Mouse (Mus musculus): ENCODE results near the gene Traf2. TPM values are rescaled to one million over a fixed set of nuclear protein-coding genes. Genes with fewer than 3 reads are reported as not detected.
A peak's percentile ranks its signal among the peaks of the same experiment; 100 is the strongest.

The Traf2 gene
- polyA plus RNA-seq, 1 experiment from 2014 or later, result 26.7 TPM

DNA sequence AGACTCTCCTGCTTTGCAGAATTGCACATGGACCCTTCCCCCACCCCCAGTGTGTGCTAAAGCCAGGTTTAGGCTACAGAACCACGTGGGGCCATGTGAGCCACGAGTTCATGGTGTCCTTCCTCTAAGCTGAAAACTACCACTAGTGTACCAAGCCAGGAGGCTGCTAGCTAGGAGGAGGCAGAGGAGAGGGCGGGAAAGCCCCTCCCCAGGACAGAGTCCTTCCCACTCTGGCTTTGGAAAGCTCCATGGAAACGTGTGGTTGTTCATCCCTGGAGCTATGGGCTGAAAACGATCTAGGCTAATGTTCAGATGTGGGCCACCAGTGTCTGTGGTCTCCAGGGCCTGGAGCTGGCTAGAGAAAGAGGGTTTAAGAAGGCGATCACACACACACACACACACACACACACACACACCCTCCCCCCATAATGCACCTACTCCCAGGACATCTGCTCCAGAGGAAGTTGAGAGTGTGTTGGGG lies 33.9 kb upstream of the Traf2 start:
- Histone ChIP-seq H3K36me3 (0 out of 2 replicates have a peak, but pooled peaks cover 2% of the 10 kb centered on the region), H3K27me3 (replicated peaks) (peaks cover 51% of the 10 kb centered on the region), H3K9me3 (no peaks in the 10 kb centered on the region), H3K27ac (no peak overlapping the region), H3K4me1 (replicated peaks) (peaks cover 69% of the 10 kb centered on the region), H3K4me3 (replicated peaks) (no peak overlapping the region), H3K4me2 (replicated peaks) (peak overlapping the region; percentile 82; the same call in 1 of the 2 replicates), H3K9ac (no peak overlapping the region)
- ATAC-seq, result no peak
- 27% methylated on average over 6 of the region's 6 CpGs for WGBS

DNA sequence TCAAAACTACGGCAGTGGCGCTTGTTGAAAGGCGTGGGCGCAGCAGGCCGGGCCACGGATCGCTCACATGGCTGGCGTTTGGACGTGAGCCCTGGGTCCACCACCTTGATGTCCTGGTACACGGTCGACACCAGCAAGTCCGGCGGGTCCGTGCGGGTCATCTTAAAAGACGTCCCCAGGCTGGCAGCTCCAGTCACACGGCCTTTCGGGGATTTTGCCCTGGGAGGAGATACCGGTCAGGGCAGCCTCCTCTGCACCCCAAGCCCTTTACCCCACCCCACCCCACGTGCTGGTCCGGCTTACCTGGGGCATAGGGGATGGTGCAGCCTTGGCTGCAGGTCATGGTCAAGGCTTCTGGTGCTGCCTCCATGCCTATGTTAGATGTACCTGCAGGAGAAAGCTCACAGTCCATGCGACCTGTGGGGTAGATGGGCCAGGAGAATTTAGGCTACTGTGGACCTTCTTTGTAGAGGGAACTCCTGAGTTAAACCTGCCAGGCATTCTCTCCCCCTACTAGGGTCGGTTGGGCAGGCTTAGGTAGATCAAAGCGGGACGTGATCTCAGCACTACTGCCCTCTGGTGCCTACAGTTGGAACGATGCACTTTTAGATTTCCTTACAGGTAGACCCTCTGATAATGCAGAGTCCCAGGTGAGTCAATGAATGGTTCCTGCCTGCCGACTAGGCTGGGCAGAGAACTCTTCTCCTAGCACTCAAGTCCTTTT lies 33.2 kb upstream of the Traf2 start:
- peak; percentile 30 for ATAC-seq
- peaks cover 73% of the 10 kb centered on the region for H3K4me1 ChIP-seq (replicated peaks)
- H3K4me3 ChIP-seq (replicated peaks), result peak overlapping the region; percentile 28
- peaks cover 51% of the 10 kb centered on the region for H3K27me3 ChIP-seq (replicated peaks)
- no peaks in the 10 kb centered on the region for H3K9me3 ChIP-seq
- H3K27ac ChIP-seq, result 0 out of 2 replicates have a peak overlapping the region, but pooled peaks have one; percentile 3
- no peak overlapping the region for H3K9ac ChIP-seq
- WGBS, result 3% methylated on average over 27 of the region's 27 CpGs
- peak overlapping the region; percentile 62 for H3K4me2 ChIP-seq (replicated peaks)
- H3K36me3 ChIP-seq, result no peaks in the 10 kb centered on the region

DNA sequence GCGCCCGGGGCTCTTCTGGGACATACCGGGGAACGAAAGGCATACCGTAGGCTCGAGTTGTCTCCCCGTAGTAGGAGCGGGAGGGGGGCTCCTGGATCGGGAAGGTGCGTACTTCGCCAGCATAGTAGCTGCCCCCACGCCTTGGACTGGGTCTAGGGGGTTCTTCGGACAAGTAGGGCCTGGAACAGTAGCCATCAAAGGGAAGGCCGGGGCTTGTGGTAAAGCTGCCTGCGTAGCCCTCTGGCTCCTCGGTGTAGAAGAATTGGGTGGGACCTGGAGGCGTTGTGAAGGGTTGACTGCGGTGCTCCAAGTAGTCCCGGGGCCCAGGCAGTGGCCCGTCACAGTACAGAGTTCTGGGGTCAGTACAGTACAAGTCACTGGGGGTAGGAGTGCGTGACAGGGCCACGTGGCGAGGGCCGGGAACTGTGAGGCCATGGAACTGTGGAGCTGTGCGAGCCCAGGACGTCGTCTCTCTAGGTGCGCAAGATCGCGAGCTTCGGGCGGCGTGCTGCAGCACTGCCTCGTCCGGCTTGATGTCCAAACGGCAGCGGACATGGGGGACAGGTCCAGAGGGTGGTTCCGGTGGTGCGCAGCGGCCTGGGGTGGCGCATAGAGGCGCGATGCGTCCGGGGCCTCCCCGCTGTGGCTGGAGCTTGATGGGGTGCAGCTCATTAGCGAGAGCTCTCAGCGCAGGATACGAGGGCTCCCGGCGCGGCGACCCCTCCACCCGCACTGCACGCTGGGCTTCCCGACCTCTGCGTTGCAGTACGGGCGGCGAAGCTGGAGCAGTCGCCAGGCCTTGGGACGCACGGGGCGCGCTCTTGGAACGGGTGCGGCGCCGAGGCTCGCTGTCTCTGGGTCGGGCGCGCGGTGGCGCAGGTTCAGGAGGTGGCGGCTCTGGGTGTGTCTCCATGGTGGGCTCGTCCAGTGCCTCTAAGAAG lies 32.3 kb upstream of the Traf2 start:
- Histone ChIP-seq H3K4me2 (replicated peaks) (peak overlapping the region; percentile 62), H3K9ac (peak overlapping the region; percentile 20; the same call in 1 of the 2 replicates), H3K36me3 (no peaks in the 10 kb centered on the region), H3K27ac (no peak overlapping the region), H3K9me3 (no peaks in the 10 kb centered on the region), H3K27me3 (replicated peaks) (peaks cover 51% of the 10 kb centered on the region), H3K4me3 (replicated peaks) (peak overlapping the region; percentile 28), H3K4me1 (replicated peaks) (peaks cover 73% of the 10 kb centered on the region)
- ATAC-seq, result no peak
- 7% methylated on average over 77 of the region's 77 CpGs for WGBS

DNA sequence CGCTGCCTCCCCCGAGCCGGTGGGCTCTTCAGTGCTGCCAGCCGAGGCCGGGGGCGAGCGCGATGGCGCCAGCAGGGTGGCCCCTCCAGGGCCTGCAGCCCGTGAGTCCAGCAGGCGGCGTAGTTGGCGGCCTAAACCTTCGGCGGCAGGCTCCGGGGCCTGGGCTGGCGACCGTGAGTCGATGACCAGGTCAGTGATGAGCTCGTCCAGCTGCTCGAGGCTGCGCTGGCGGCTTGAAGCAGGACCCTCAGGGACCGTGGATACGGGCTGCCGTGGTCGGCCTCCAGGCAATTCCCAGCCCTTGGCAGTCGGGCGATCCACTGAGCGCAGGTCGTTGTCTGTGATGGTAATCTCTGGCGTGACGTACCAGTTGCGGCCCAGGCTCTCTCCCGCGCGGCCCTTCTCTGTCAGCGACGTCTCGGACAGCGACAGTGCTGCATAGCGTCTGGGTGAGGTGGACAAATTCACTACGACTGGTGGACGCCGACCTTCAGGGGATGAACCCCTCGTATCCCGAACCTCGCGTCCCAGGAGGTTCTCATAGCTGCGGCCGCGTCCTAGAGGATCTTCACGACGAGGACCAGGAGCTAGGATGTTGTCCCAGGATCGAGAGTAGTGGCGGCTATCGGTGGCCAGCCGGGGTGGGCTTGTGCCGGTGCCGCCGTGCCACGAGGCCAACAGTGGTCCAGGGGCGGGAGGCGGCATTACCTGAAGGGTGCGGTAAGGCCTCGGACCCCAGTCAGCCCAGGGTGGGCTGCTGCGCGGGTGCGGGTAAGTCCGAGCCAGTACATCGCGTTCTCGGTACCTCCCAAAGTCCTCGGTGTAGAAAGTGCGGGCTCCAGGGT lies 31.4 kb upstream of the Traf2 start:
- no peaks in the 10 kb centered on the region for H3K9me3 ChIP-seq
- H3K4me3 ChIP-seq (replicated peaks), result peak overlapping the region; percentile 28
- H3K27me3 ChIP-seq (replicated peaks), result peaks cover 51% of the 10 kb centered on the region
- no peak overlapping the region for H3K27ac ChIP-seq
- peak overlapping the region; percentile 62 for H3K4me2 ChIP-seq (replicated peaks)
- H3K9ac ChIP-seq, result peak overlapping the region; percentile 26
- no peak for ATAC-seq
- H3K4me1 ChIP-seq (replicated peaks), result peaks cover 79% of the 10 kb centered on the region
- H3K36me3 ChIP-seq, result no peaks in the 10 kb centered on the region
- 12% methylated on average over 75 of the region's 75 CpGs for WGBS

DNA sequence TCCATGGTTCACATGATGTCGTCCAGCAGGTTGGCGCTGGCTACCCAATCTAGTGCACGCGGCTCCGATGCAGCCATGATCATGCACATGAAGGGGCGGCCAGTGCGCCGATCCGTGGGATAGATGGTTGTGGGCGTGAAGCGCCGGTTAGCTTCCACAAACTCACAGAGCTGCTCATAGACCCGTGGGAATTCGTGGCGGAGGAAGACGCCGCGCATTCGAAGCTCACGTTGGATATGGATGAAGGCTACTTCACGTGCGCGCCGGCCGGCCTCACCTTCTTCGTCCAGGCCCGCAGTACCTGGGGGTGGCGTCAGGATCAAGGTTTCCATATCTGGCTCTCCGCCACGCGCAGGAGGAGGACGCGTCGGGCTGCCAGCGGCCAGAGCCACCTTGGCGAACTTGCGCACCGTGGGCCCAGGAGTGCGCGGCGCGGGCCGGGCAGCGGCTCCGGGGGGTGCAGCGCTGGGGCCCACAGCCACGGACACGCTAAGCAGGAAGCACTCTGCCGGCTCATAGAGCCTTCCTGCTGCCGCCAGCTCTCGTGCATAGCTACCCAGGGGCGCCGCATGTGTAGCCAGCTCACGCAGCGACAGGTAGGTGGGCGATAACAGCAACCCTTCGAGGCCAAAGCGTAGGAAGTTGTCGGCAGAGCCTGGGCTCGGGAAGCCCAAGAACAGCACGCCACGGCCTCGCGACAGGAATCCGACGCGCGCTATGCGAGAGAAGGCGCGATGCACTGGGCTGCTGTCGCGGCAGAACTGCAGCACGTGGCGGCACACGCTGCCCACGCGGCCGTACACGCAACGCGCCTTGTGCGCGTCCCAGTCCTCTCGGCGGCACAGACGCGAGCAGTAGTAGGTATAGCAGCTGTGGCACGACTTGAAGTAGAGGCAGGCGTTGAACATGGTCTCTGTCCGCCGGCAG lies 30.5 kb upstream of the Traf2 start:
- Histone ChIP-seq H3K9me3 (no peaks in the 10 kb centered on the region), H3K4me1 (replicated peaks) (peaks cover 74% of the 10 kb centered on the region), H3K36me3 (no peaks in the 10 kb centered on the region), H3K27me3 (replicated peaks) (peaks cover 51% of the 10 kb centered on the region), H3K9ac (peak overlapping the region; percentile 26), H3K4me3 (replicated peaks) (peak overlapping the region; percentile 28), H3K4me2 (replicated peaks) (peak overlapping the region; percentile 62), H3K27ac (no peak overlapping the region)
- ATAC-seq, result no peak
- 23% methylated on average over 92 of the region's 92 CpGs for WGBS

DNA sequence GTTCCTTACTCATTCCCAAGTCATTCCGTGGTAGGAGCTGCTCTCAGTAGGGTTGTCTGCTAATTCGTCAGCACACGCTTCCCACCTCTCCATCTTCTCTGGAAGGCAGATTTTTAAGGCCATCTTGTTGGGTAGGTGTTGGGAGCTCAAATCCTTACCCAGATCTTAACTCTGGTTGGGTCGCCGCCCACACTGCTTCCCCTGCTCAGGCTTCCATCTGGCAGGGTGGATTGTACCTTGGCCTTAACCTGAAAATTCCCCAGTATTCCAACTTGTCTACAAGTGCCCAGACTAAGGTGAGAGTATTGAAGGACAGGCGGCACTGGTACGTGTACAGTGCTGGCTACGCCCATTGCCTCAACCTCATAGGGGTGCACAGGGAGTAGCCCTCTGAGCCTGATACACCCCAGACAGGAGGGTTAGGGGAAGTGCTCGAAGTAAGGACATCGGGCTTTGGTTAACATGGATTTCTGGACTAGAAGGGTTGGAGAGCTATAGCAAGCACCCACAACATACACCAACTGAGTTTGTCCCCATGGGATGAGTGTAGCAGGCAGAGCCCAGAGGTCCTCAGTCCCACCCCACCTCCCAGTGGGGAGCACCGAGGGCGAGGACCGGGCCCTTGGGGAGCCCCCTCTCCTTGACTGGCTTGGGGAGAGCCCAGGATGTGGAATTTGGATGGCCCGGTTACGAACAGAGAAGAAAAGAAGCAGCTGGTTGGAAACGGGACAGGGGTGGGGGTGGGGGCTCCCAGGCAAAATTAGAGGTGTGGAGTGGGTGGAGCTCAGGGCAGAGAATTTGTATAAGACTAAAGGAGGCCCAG lies 29.5 kb upstream of the Traf2 start:
- Histone ChIP-seq H3K9me3 (no peaks in the 10 kb centered on the region), H3K27me3 (replicated peaks) (peaks cover 51% of the 10 kb centered on the region), H3K4me3 (replicated peaks) (no peak overlapping the region), H3K4me2 (replicated peaks) (peak overlapping the region; percentile 87), H3K4me1 (replicated peaks) (peaks cover 66% of the 10 kb centered on the region), H3K27ac (peak overlapping the region; percentile 95; the same call in 1 of the 2 replicates), H3K9ac (peak overlapping the region; percentile 61; the same call in 1 of the 2 replicates), H3K36me3 (no peaks in the 10 kb centered on the region)
- 78% methylated on average over 16 of the region's 16 CpGs for WGBS
- ATAC-seq, result no peak

DNA sequence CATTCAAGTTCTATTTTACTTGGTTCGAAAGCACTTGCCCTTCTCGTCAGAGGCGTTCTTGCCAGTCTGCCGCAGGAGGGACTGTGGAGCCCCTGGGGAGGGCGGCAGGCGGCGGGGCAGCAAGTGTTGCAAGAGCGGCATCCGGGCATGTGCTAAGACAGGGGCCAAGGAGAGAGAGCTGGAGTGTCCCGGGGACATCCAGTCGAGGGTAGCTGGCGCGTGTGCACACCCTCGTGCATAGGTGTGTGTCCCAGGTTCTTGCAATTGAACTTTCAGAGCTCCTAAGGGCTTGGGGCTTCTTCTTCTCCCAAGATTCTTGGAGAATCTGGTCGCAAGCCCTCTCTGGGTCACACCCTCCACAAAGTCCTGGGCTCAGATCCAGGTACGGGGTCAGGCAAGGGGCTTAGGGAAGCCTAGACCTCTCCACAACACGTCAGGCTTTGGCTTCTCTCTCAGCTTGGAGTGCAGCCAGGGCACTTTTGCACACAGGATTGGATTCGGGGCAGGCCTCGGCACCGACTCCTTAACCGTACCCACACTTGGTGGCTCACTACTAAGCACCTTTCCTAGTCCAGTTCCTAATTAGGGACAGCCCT lies 28.8 kb upstream of the Traf2 start:
- Histone ChIP-seq H3K9ac (peak overlapping the region; percentile 61), H3K4me3 (replicated peaks) (peak overlapping the region; percentile 54), H3K27me3 (replicated peaks) (peaks cover 45% of the 10 kb centered on the region), H3K36me3 (no peaks in the 10 kb centered on the region), H3K4me1 (replicated peaks) (peaks cover 60% of the 10 kb centered on the region), H3K4me2 (replicated peaks) (peak overlapping the region; percentile 87), H3K9me3 (no peaks in the 10 kb centered on the region), H3K27ac (peak overlapping the region; percentile 95)
- 14% methylated on average over 21 of the region's 21 CpGs for WGBS
- ATAC-seq, result no peak

DNA sequence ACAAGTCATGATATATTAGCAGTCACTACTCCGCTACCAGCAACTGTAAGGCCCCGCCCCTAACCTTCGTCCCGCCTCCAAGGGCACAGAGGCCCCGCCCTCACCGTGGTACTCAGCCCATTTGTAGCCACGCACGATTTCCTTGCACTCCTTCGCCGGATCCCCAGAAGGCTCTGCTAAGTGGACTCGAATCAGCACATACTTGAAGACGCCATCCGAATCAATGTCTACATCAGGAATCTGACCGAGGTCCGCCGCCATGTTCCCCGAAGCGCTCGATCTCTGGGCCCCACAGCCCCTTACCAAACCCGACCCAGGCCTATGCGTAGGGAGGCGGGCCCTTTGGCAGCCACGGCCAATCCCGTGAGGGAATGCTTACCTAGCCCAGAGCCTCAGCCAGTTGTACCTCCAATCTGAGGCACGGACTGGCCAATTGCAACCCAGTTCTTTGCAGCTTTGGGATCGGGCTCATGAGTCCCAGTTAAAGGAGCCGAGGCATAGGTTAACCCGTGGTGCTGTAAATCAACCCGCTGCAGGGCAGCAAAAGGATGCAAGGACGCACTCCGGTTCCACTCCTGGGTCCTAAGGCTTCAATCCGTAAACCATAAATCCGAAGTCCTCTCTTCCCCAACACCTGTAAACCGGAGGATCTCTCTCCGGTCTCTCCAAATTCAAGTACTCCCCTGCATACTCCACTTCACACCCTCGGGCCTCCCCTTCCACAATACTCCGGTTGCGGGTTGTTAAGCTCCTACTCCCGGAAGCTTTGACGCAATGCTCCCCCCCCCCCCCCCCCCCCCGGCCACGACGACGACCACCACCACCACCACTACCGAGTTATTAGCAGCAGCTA lies 28.1 kb upstream of the Traf2 start, which contains the start of the genes Mamdc4 and Phpt1:
Gene Mamdc4, minus strand, starts transcription at position 267 of the 853 bp plus-strand sequence.
Gene Phpt1, minus strand, starts transcription at position 646 of the 853 bp plus-strand sequence.
- Histone ChIP-seq H3K4me3 (replicated peaks) (peak within 1 kb of the TSS; percentile 54), H3K4me1 (replicated peaks) (peaks cover 56% of the 10 kb centered on the region), H3K4me2 (replicated peaks) (peak within 1 kb of the TSS; percentile 87), H3K9ac (peak within 1 kb of the TSS; percentile 61), H3K9me3 (no peaks in the 10 kb centered on the region), H3K36me3 (no peaks in the 10 kb centered on the region), H3K27ac (peak within 1 kb of the TSS; percentile 95), H3K27me3 (replicated peaks) (peaks cover 38% of the 10 kb centered on the region)
- peak; percentile 94 for ATAC-seq
- under 1% methylated on average over 44 of the region's 45 CpGs for WGBS

DNA sequence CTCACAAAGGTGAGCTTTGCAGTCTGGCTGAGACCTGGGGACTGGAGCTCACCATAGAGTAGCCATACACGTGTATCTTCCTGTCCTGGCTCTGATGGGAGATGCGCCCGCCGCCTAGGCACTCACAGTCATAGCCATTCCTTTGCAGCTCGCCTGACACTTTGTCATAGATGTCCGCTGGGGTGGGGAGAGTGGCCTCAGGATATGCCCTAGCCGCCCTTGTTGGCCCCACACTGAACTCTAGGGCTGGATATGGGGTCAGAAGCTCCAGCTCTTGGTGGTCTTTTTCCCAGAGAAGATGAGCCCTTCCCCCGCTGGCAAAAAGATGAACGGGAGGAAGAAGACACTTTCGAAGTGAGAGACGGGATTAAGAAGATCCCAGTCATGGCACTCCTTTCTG lies 27.4 kb upstream of the Traf2 start:
- Histone ChIP-seq H3K4me1 (replicated peaks) (peaks cover 49% of the 10 kb centered on the region), H3K36me3 (peaks cover 3% of the 10 kb centered on the region; the same call in 1 of the 2 replicates), H3K4me2 (replicated peaks) (peak overlapping the region; percentile 87), H3K4me3 (replicated peaks) (peak overlapping the region; percentile 54), H3K9ac (peak overlapping the region; percentile 61), H3K27ac (peak overlapping the region; percentile 95), H3K9me3 (no peaks in the 10 kb centered on the region), H3K27me3 (replicated peaks) (peaks cover 31% of the 10 kb centered on the region)
- WGBS, result 6% methylated on average over 11 of the region's 11 CpGs
- no peak for ATAC-seq

All from intestine, embryonic 15.5 days (tissue).